Mouse (Mus musculus) heart, embryonic 12.5 days (tissue): ENCODE measurements around the gene Glp2r. TPM values are rescaled to one million over a fixed set of nuclear protein-coding genes. Genes with fewer than 3 reads are reported as not detected.
A peak's percentile ranks its signal among the peaks of the same experiment; 100 is the strongest.

ENCODE experiments used
- ATAC-seq: fragments of 200-750 bp; cut with Nextera tagmentation; 2 replicates; pipeline ENCODE4 v1.8.0; 2017; ENCODE audit warnings: moderate TSS enrichment, moderate library complexity; ENCODE audit not compliant: insufficient number of reproducible peaks, low FRiP score
- H3K27ac ChIP-seq: fragments of 300-500 bp; sonication (generic); 2 replicates; pipeline ENCODE4 v1.5.1; 2016; ENCODE audit warnings: mild to moderate bottlenecking, moderate library complexity; ENCODE audit not compliant: poor library complexity, severe bottlenecking
- H3K27me3 ChIP-seq: fragments of 300-500 bp; sonication (generic); replicated peaks from 2 replicates; pipeline ENCODE4 v1.6.1; 2016; ENCODE audit warnings: mild to moderate bottlenecking, moderate library complexity
- H3K36me3 ChIP-seq: fragments of 300-500 bp; sonication (generic); 2 replicates; pipeline ENCODE4 v1.6.1; 2016; ENCODE audit warnings: mild to moderate bottlenecking, moderate library complexity
- H3K4me1 ChIP-seq: fragments of 300-500 bp; sonication (generic); replicated peaks from 2 replicates; pipeline ENCODE4 v1.6.1; 2016; ENCODE audit warnings: mild to moderate bottlenecking
- H3K4me2 ChIP-seq: fragments of 300-500 bp; sonication (generic); 2 replicates; pipeline ENCODE4 v1.6.1; 2016; ENCODE audit warnings: mild to moderate bottlenecking, moderate library complexity
- H3K4me3 ChIP-seq: fragments of 300-500 bp; sonication (generic); 2 replicates; pipeline ENCODE4 v1.5.1; 2016; ENCODE audit warnings: mild to moderate bottlenecking
- H3K9ac ChIP-seq: fragments of 300-500 bp; sonication (generic); 2 replicates; pipeline ENCODE4 v1.6.1; 2016; ENCODE audit warnings: mild to moderate bottlenecking, moderate library complexity
- H3K9me3 ChIP-seq: fragments of 300-500 bp; sonication (generic); replicated peaks from 2 replicates; pipeline ENCODE4 v1.6.1; 2016; ENCODE audit warnings: mild to moderate bottlenecking, moderate library complexity
- WGBS: fragments of 180-500 bp; shearing (Covaris S2); methylation state at CpG from one replicate; pipeline ENCODE4 v1.1.7; 2016; 5-methylcytosine and 5-hydroxymethylcytosine counted together
- polyA plus RNA-seq: library from polyadenylated mRNA; unstranded; fragments of >200 nt; fragmentation: Nextera tagmentation; extraction: Ambion mirVana; gene quantifications from 2 replicates; pipeline ENCODE4 v1.2.1, GENCODE M21; 2016

Gene Glp2r
- polyA plus RNA-seq, 1 experiment from 2014 or later: not detected

DNA sequence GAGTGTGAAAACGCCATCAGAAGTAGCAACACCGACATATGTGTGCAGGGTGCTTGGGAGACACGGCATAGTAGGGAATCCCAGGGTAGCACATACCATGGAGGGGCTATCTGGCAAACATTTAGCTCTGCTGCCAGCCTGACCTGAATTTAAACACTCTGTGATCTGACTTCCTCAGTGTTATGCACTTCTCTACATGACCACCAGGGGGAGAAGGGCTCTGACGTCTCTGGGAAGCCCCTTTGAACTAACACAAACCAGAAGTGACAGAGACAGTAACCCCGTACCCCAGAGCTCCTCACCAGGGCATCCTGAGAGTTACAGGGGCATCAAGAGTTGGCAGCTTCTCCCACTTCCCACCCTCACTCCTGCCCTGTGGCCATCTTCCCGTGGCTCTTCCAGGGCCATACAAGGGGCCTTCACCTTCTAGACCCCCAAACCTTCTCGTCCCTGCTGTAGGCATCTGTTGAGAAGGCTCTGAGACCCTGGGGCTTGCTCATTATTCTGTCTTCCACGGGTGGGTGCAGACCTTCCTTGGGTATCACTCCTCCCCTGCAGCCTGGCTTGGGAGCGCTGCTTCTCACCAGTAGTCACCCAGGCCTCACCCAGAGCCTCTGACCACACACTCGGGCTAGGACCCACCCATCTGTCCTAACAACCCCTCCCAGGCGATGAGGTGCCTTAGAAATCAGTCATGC lies 113.1 kb downstream of the Glp2r start:
- Histone ChIP-seq H3K4me3 (no peak overlapping the region), H3K4me2 (no peak overlapping the region), H3K9me3 (no peaks in the 10 kb centered on the region), H3K27me3 (no peaks in the 10 kb centered on the region; the same call in 1 of the 2 replicates), H3K4me1 (peaks cover 3% of the 10 kb centered on the region; the same call in 1 of the 2 replicates), H3K36me3 (peaks cover 9% of the 10 kb centered on the region), H3K27ac (no peak overlapping the region), H3K9ac (no peak overlapping the region)
- 0 out of 2 replicates have a peak, but pooled peaks have one; percentile 23 for ATAC-seq
- WGBS: 46% methylated on average over 11 of the region's 11 CpGs

DNA sequence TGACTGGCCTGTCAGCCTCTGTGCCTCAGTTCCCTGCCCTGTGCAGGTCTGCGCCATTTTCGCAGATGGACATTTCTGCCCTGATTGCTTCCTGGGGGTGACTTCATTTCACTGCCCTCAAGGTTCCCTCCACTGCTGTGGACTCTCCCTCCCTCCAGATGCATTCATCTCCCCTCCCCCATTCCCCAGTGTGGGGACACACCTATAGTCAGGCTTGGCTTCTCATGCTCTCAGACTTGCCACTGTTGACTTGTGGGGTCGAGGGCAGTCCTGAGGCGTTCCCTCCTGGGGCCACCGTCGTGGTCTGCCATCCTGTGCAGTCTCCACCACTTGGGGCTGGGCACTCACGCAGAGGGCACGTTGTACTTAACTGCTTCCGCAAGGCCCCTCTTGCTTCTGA lies 114.1 kb downstream of the Glp2r start:
- Histone ChIP-seq H3K9me3 (no peaks in the 10 kb centered on the region), H3K4me1 (peaks cover 10% of the 10 kb centered on the region; the same call in 1 of the 2 replicates), H3K36me3 (peaks cover 9% of the 10 kb centered on the region), H3K27ac (no peak overlapping the region), H3K4me3 (no peak overlapping the region), H3K9ac (no peak overlapping the region), H3K27me3 (no peaks in the 10 kb centered on the region; the same call in 1 of the 2 replicates), H3K4me2 (no peak overlapping the region)
- no peak for ATAC-seq
- 85% methylated on average over 9 of the region's 9 CpGs for WGBS

DNA sequence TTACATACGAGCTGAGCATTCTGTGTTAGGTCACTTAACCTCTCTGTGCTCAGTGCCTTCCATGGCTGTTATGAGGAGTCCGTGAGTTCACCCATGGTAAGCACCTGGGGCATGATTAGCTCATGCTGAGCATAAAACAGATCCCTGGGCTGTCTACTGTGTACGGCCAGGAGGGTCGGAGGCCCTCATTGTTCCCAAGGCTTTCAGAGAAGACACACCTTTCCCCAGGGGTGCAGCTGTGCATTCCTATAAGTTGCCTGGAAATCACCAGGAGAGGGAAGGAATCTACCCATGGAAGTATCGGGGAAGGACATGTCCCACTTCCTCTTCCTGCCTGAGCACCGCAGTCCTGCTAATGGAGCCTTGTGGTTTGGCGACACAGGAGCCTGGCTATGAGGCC lies 114.6 kb downstream of the Glp2r start:
- Histone ChIP-seq H3K4me3 (no peak overlapping the region), H3K27ac (no peak overlapping the region), H3K36me3 (peaks cover 5% of the 10 kb centered on the region; the same call in 1 of the 2 replicates), H3K9ac (no peak overlapping the region), H3K9me3 (no peaks in the 10 kb centered on the region), H3K27me3 (no peaks in the 10 kb centered on the region; the same call in 1 of the 2 replicates), H3K4me1 (peaks cover 10% of the 10 kb centered on the region; the same call in 1 of the 2 replicates), H3K4me2 (no peak overlapping the region)
- ATAC-seq: no peak
- 81% methylated on average over 7 of the region's 7 CpGs for WGBS

DNA sequence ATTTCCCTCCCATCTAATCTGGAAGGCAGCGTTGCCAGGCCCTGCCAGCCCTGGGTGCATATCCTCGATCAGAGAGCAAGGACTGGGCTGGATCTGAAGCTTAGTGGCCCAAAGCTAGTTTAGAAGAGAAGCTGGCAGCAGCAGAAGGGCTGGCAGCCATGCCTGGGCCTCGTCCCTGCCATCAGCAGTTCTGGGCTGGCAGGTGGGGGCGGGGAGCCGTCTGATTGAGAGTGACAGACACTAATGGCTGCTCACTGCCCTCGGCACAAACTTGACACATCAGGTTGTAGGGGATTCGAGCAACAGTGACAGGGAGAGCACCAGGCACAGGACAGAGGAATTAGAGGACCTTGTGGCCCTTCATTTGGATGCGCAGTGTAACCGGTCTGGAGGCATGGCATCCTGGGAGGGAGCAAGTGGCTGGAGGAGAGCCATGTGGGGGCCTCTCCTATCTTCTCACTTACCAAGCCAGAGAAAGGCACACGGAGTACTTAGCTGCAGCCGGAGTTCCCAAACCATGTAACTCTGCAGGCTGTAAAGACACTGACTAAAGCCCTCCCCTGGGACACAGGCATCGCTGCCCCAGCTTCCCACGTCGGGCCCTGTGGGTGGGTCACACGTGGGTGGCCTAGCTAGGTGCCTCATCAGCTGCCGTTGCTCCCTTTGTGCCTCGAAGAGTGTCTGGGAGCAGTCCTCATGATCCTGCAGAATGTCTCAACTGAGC lies 115.6 kb downstream of the Glp2r start:
- ATAC-seq: no peak
- Histone ChIP-seq H3K4me1 (peaks cover 10% of the 10 kb centered on the region; the same call in 1 of the 2 replicates), H3K27me3 (no peaks in the 10 kb centered on the region; the same call in 1 of the 2 replicates), H3K27ac (no peak overlapping the region), H3K4me2 (no peak overlapping the region), H3K36me3 (0 out of 2 replicates have a peak, but pooled peaks cover 2% of the 10 kb centered on the region), H3K9ac (no peak overlapping the region), H3K9me3 (no peaks in the 10 kb centered on the region), H3K4me3 (no peak overlapping the region)
- 61% methylated on average over 17 of the region's 17 CpGs for WGBS

DNA sequence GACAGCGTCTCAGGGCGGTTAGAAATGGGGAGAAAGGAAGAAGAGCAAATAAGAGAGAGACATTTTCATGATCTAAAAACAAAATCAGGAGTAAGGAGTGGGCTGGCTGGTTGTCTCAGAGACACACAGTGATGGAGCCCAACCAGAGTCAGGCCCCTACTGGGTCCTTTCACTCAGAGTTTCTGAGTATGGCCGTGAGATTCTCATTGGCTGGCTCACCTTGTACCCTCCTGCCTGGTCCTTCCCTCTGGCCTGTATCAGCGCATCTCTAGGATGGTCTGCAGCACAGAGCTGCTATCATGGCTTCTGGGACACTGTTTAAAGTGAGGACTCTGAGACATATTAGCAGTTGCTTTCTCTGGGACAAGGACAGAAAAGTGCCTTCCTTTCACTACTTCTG lies 116.4 kb downstream of the Glp2r start:
- no peaks in the 10 kb centered on the region for H3K36me3 ChIP-seq
- peaks cover 10% of the 10 kb centered on the region; the same call in 1 of the 2 replicates for H3K4me1 ChIP-seq
- no peaks in the 10 kb centered on the region; the same call in 1 of the 2 replicates for H3K27me3 ChIP-seq
- 85% methylated on average over 4 of the region's 4 CpGs for WGBS
- H3K27ac ChIP-seq: no peak overlapping the region
- no peak overlapping the region for H3K4me3 ChIP-seq
- H3K9ac ChIP-seq: no peak overlapping the region
- no peaks in the 10 kb centered on the region for H3K9me3 ChIP-seq
- no peak for ATAC-seq
- H3K4me2 ChIP-seq: no peak overlapping the region

DNA sequence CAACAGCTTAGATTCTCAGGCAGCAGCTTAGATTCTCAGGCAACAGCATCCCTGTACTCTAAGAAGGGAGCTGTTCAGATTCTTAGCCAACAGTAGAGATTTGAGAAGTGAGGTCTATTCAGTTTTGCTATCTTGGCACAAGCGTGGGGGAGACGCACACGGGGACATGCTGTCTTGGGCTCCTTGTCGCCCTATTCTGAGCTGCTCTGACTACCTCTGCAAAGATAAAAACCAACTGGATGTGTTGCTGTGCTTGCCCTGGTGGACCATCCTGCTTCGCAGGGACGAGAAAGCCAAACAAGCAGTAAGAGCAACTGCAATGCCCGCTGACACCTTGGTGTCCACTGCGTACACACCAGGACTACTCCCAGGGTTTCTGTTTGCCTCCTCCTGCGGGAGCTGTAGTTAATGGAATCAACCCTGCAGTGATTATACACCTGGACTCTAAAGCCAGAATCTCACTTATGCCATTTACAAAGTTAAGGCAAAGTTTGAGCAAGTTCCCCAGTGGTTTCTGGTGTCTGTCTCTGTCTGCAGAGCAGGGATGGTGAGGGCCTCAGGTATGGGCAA lies 117.3 kb downstream of the Glp2r start:
- Histone ChIP-seq H3K4me2 (no peak overlapping the region), H3K4me1 (peaks cover 10% of the 10 kb centered on the region; the same call in 1 of the 2 replicates), H3K9me3 (no peaks in the 10 kb centered on the region), H3K36me3 (no peaks in the 10 kb centered on the region), H3K4me3 (no peak overlapping the region), H3K27me3 (no peaks in the 10 kb centered on the region; the same call in 1 of the 2 replicates), H3K9ac (no peak overlapping the region), H3K27ac (no peak overlapping the region)
- ATAC-seq: no peak
- 80% methylated on average over 9 of the region's 9 CpGs for WGBS

DNA sequence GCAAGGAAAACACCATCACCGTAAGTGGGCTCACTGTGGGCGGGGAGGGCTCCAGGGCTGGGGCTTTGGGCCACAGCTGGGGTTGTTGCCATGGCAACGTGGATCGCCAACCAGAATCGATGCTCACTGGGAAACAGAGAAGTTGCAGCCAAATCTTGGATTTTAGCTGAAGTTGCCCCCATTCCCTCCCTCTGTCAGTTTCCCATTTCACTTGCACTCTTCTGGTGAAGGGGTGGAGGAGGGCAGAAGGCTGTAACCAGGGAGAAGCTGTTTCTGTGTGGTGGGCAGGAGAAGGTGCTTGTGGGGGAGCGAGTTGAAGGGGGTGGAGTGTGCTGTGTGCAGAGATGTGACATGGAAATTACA lies 118.1 kb downstream of the Glp2r start:
- Histone ChIP-seq H3K4me2 (no peak overlapping the region), H3K27ac (no peak overlapping the region), H3K4me1 (peaks cover 10% of the 10 kb centered on the region; the same call in 1 of the 2 replicates), H3K27me3 (no peaks in the 10 kb centered on the region; the same call in 1 of the 2 replicates), H3K36me3 (no peaks in the 10 kb centered on the region), H3K9me3 (no peaks in the 10 kb centered on the region), H3K4me3 (no peak overlapping the region), H3K9ac (no peak overlapping the region)
- WGBS: 48% methylated on average over 6 of the region's 6 CpGs
- ATAC-seq: no peak

DNA sequence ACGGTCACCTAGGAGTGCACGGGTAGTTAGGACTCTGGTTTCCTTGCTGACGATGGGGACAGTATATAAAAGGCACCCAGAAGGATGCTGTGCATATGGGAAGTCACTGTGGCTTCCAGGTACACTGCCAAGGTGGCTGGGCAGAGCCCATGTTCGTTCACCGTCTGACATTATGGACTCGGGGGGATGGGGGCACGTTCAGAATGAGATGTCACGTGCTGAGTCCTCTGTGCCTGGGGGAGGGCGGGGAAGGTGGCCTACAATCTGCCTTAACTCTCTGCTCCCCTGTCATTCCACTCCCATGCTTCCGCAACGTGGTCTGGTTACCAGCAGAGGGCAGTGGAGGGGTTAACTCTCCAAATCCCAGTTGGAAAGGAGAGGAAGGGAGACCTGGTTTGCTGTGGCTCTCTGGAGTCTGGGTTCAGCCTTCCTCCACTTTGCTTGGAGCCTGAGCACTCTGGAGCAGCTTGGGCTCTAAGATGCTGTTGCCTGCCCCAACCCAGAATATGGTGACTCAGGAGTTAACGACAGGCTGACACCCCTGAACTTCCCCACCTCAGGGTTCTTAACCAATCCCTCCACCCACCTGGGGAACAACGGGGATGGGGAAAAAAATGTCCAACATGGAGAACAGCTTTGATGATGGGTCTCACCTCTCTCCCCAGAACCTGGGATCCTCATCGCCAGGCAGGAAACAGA lies 118.6 kb downstream of the Glp2r start:
- Histone ChIP-seq H3K36me3 (no peaks in the 10 kb centered on the region), H3K27ac (no peak overlapping the region), H3K9me3 (no peaks in the 10 kb centered on the region), H3K9ac (no peak overlapping the region), H3K27me3 (no peaks in the 10 kb centered on the region; the same call in 1 of the 2 replicates), H3K4me3 (no peak overlapping the region), H3K4me1 (peaks cover 13% of the 10 kb centered on the region; the same call in 1 of the 2 replicates), H3K4me2 (no peak overlapping the region)
- WGBS: 15% methylated on average over 14 of the region's 14 CpGs
- no peak; the same call in 1 of the 2 replicates for ATAC-seq

DNA sequence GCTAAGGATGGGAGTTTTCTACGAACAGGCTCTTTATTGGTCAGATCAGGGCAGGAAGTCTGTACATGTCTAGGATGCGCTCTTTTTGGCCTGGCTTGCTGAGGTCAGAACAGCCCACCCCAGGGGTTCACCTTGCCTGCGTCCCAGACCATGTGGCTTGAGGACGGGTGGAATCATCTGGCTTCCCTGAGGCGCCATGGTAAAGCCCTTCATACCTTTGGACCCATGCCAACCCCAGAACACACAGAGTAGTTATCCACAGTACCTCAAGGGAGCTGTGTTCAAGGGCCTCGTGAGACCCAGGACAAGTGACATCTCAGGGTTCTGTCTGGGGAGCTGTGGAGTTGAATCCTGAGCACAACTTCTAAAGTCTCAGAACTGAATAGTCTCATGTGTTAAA lies 119.2 kb downstream of the Glp2r start:
- H3K4me2 ChIP-seq: no peak overlapping the region
- no peak overlapping the region for H3K9ac ChIP-seq
- H3K4me3 ChIP-seq: no peak overlapping the region
- H3K9me3 ChIP-seq: no peaks in the 10 kb centered on the region
- no peaks in the 10 kb centered on the region; the same call in 1 of the 2 replicates for H3K27me3 ChIP-seq
- 68% methylated on average over 6 of the region's 6 CpGs for WGBS
- H3K4me1 ChIP-seq: peaks cover 13% of the 10 kb centered on the region; the same call in 1 of the 2 replicates
- H3K36me3 ChIP-seq: no peaks in the 10 kb centered on the region
- no peak for ATAC-seq
- H3K27ac ChIP-seq: no peak overlapping the region

DNA sequence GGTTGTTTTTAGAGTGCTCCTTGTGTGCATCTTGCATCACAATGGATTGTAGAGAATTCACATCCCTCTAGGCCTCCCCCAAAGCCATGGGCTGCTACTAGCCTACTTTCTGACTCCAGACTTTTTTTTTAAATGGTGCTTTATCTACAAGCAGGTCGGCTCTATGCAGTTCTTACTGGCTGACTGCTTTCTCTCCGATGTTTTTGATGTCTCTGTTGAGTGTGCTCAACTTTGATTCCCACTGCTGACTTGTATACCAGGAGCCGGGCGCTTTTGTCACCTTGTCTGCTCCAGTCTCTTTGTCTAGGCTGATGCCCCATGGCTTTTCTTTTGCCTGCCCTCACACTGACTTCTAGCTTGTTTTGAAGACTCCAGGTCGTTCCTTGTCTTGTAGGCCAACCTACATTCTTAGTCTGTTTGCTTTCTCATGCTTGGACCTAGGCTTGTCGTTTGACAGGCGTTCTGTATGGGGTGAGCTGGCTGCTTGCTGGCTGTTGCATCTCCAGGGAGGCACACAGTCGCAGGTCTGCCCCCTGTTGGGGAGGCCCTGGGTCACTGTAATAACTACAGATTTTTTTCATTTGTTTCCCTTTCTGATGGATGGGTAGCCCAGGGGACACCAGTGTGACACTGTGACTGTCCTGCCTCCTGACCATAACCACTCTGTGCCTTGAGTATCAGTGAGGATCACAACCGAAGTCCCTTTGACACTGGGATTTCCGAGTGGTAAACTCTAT lies 120.8 kb downstream of the Glp2r start:
- H3K4me1 ChIP-seq: peaks cover 13% of the 10 kb centered on the region; the same call in 1 of the 2 replicates
- H3K9ac ChIP-seq: no peak overlapping the region
- no peak for ATAC-seq
- no peaks in the 10 kb centered on the region for H3K9me3 ChIP-seq
- no peak overlapping the region for H3K4me2 ChIP-seq
- H3K36me3 ChIP-seq: no peaks in the 10 kb centered on the region
- H3K4me3 ChIP-seq: no peak overlapping the region
- 54% methylated on average over 10 of the region's 10 CpGs for WGBS
- no peak overlapping the region for H3K27ac ChIP-seq
- no peaks in the 10 kb centered on the region; the same call in 1 of the 2 replicates for H3K27me3 ChIP-seq
